Mouse (Mus musculus) inflammation-experienced regulatory T-cells (primary cell): ENCODE results near the gene Unc5cl. TPM values are rescaled to one million over a fixed set of nuclear protein-coding genes. Genes with fewer than 3 reads are reported as not detected.

ENCODE experiments used
- polyA plus RNA-seq, 2 experiments: library from polyadenylated mRNA; unstranded; fragments of 100-300 nt; shearing (Covaris generic); gene quantifications; one replicate each; pipeline ENCODE4 v1.2.1; 2017

The Unc5cl gene
- polyA plus RNA-seq, result 10 to 100 TPM; 24.2 to 36.8 TPM

DNA sequence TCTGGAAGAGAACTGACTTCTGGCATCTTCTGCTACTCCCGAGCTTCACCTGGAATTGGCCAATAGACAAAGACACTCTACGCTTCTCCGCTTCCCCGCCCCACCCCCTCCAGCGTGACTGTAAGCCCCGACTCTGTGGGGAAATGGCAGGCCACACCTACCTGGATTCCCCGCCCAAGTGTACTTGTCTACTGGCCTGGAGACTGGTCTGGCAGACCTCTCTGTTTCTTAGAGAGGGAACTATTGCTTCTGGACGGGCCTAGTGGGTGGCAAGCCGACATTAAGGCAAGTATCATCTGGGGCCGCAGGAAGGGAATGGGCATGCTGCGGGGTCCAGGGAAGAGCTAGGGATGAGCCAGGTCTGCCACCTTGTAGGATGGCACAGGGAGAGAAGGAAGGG lies at the start of gene Unc5cl:
Gene Unc5cl (plus strand): TSS at position 214 of the 400 bp plus-strand sequence.

DNA sequence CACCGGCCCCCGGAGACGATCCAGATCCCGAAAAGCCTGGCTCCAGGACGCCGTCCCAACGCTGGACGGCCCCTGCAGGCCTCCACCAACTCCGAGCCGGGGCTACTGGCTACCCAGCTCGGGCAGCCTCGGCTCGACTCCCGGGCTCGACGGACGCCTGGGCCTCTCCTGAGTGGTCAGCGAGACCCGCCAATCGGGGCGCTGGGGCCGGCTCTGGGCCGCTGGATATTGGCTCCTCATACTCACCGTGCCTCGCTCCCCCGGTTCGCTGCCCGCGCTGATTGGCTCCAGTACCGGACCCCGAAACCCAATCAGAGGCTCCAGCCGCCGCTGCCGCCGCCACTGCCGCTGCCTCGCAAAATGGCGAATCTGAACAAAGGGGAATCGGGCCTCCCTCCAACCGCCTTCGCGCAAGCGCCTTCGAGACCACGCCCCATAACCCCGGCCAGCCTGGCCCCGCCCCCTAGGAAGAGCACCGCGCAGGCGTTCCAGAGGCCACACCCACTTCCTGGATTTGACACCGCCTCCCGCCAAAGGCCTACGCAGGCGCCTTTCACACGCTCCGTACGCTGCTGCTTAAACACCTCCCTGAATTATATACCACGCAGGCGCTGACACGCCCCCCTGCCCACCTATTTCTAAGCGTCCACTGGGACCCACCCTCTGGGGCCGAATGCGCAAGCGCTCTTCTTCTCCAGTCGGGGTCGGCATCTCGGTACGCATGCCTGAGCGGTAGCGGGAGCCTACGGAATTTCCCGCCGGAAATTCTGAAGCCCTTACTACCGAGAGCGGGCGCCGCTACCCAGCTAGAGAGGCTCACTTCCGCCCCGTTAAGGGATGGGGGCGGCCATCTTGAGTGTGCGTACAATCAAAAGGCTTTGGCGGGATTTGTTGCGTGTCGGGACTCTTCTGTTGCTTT lies 45.1 kb upstream of the Unc5cl start, which contains the start of the genes Nfya and Oard1:
Gene Nfya (minus strand): TSS at position 527 of the 919 bp plus-strand sequence.
Gene Oard1 (plus strand): TSS at position 635 of the 919 bp plus-strand sequence.

DNA sequence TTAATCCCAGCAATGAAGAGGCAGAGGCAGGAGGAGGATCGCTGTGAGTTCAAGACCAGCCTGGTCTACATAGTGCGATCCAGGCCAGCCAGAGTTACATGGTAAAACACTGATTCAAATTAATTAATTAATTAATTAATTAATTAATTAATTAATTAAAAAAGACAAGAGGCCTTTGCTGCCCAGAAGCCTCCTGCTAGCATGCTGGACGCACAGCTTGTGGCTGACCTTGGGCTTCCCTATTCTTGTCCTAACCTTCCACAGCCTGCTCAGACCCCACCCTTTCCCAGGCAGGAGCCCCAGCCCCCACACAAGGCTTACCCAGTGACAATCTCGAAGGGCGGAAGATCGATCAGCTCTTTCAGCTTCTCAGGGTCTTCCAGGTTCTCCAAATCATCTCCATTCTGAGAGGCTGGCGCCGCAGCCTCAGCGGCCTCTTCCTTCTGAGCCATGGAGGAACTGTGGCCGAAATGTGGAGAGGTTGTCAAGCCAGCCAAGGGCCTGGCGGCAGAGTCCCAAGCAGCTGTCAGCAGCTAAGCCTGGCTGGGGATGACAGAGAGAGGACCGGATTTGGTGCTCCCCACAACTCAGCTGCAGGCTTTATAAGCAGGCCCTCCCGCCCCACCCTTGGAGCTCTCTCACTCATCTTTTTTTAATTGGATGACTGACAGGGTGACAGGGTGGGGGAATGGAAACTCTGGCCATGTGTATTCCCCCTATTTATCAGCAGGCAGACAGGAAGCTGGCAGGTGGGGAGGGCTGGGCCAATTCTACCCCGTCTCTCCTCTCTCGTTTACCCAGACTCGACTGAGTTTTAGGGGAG lies 22.3 kb upstream of the Unc5cl start, which contains the start of gene Apobec2:
Gene Apobec2 (minus strand): TSS at position 773 of the 823 bp plus-strand sequence.

DNA sequence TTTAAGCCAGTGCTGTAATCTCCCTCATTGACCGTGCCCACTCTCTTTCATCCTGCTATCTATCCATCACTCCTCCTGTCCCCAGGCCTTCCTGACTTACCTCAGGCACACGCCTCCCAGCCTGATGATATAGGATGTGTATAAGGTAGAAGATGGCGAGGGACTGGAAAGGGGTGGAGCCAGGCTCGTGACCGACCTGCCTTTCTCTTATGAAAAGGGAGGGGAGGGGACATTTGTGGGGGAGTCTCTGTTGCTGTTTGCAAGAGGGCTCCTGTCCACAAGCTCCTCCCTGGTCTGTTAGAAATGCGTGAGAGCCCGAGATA lies 3.4 kb upstream of the Unc5cl start, which contains the start of gene Tspo2:
Gene Tspo2 (minus strand): TSS at position 170 of the 323 bp plus-strand sequence.

Other genes starting within 250 kb of the Unc5cl start
- under 1 TPM; 0.07 to 0.64 TPM for gene Trem1, start 222.1 kb upstream of the Unc5cl start, polyA plus RNA-seq
- not detected for gene Trem3, start 207.1 kb upstream of the Unc5cl start, polyA plus RNA-seq
- 1 to 10 TPM in 1 of 2 experiments, under 1 TPM in 1; 0.43 to 6.5 TPM for gene Treml4, start 190.6 kb upstream of the Unc5cl start, polyA plus RNA-seq
- gene Treml2, start 155.4 kb upstream of the Unc5cl start, polyA plus RNA-seq, result 10 to 100 TPM; 16.9 to 21.4 TPM
- 10 to 100 TPM in 1 of 2 experiments, 1 to 10 TPM in 1; 2.7 to 11.0 TPM for gene B430306N03Rik, start 138.8 kb upstream of the Unc5cl start, polyA plus RNA-seq
- gene Trem2, start 108.5 kb upstream of the Unc5cl start, polyA plus RNA-seq, result not detected
- gene Treml1, start 95.0 kb upstream of the Unc5cl start, polyA plus RNA-seq, result 1 to 10 TPM in 1 of 2 experiments, under 1 TPM in 1; 0.25 to 1.2 TPM
- gene Nfya, start 45.0 kb upstream of the Unc5cl start, polyA plus RNA-seq, result 1 to 10 TPM; 5.1 to 5.5 TPM
- gene Oard1, start 44.9 kb upstream of the Unc5cl start, polyA plus RNA-seq, result 10 to 100 TPM; 70.0 to 82.8 TPM
- 1 to 10 TPM; 3.0 to 8.1 TPM for gene Apobec2, start 22.0 kb upstream of the Unc5cl start, polyA plus RNA-seq
- 1 to 10 TPM in 1 of 2 experiments, under 1 TPM in 1; 0.24 to 9.0 TPM for gene Tspo2, start 3.4 kb upstream of the Unc5cl start, polyA plus RNA-seq